Mouse (Mus musculus) myocyte (in vitro differentiated cells): ENCODE results near the gene Rgs5. TPM values are rescaled to one million over a fixed set of nuclear protein-coding genes. Genes with fewer than 3 reads are reported as not detected.
A peak's percentile ranks its signal among the peaks of the same experiment; 100 is the strongest.

ENCODE experiments used
- H3K27me3 ChIP-seq: one replicate; pipeline ENCODE4 v1.6.1; 2011; ENCODE audit not compliant: control insufficient read depth, insufficient read depth, insufficient read length
- H3K36me3 ChIP-seq: one replicate; pipeline ENCODE4 v1.6.1; 2011; ENCODE audit not compliant: control insufficient read depth, insufficient read depth
- H3K4me2 ChIP-seq: one replicate; pipeline ENCODE4 v1.6.1; 2011; ENCODE audit warnings: low read depth, control low read depth
- H3K4me3 ChIP-seq: one replicate; pipeline ENCODE4 v1.5.1; 2011; ENCODE audit warnings: mild to moderate bottlenecking, control low read depth, moderate library complexity
- H3K79me2 ChIP-seq: one replicate; pipeline ENCODE4 v1.6.1; 2011; ENCODE audit not compliant: control insufficient read depth, insufficient read depth
- H3ac ChIP-seq: one replicate; pipeline ENCODE4 v1.6.1; 2011; ENCODE audit not compliant: control insufficient read depth, insufficient read length
- CEBPB ChIP-seq: IDR thresholded peaks from 2 replicates; pipeline ENCODE4 v1.6.1; 2011; ENCODE audit warnings: mild to moderate bottlenecking, moderate library complexity; ENCODE audit not compliant: poor library complexity, insufficient read depth, severe bottlenecking
- E2F4 ChIP-seq: IDR thresholded peaks from one replicate; pipeline ENCODE4 v1.6.1; 2011; ENCODE audit warnings: mild to moderate bottlenecking, control low read depth, moderate library complexity; ENCODE audit not compliant: insufficient read depth
- MAX ChIP-seq: IDR thresholded peaks from one replicate; pipeline ENCODE4 v1.6.1; 2011; ENCODE audit warnings: low read depth, mild to moderate bottlenecking, control low read depth
- MYOD1 ChIP-seq, 3 experiments: IDR thresholded peaks; one replicate each; pipeline ENCODE4 v1.6.1; 2011; ENCODE audit warnings: control low read depth in 2 of 3, low read depth in 2 of 3, mild to moderate bottlenecking in 2 of 3, moderate library complexity in 1 of 3; ENCODE audit not compliant: insufficient read length in 2 of 3, control insufficient read depth in 1 of 3
- MYOG ChIP-seq, 3 experiments: IDR thresholded peaks; one replicate each; pipeline ENCODE4 v1.6.1; 2011; ENCODE audit warnings: control low read depth in 2 of 3, low read depth in 2 of 3, mild to moderate bottlenecking in 2 of 3; ENCODE audit not compliant: insufficient read length in 2 of 3, control insufficient read depth in 1 of 3, insufficient read depth in 1 of 3
- POLR2A ChIP-seq: IDR thresholded peaks from one replicate; pipeline ENCODE4 v1.6.1; 2011; ENCODE audit warnings: low read depth, mild to moderate bottlenecking, control low read depth, moderate library complexity; ENCODE audit not compliant: insufficient read length
- POLR2AphosphoS2 ChIP-seq: IDR thresholded peaks from one replicate; pipeline ENCODE4 v1.6.1; 2011; ENCODE audit warnings: low read depth, control low read depth; ENCODE audit not compliant: insufficient read length
- REST ChIP-seq: IDR thresholded peaks from one replicate; pipeline ENCODE4 v1.6.1; 2011; ENCODE audit warnings: mild to moderate bottlenecking, control low read depth, moderate library complexity; ENCODE audit not compliant: insufficient read depth, insufficient read length
- SRF ChIP-seq: IDR thresholded peaks from one replicate; pipeline ENCODE4 v1.6.1; 2011; ENCODE audit warnings: low read depth; ENCODE audit not compliant: control insufficient read depth, insufficient read length
- TCF12 ChIP-seq: IDR thresholded peaks from one replicate; pipeline ENCODE4 v1.6.1; 2011; ENCODE audit warnings: mild to moderate bottlenecking, control low read depth; ENCODE audit not compliant: poor library complexity, insufficient read depth, severe bottlenecking
- TCF3 ChIP-seq: IDR thresholded peaks from one replicate; pipeline ENCODE4 v1.6.1; 2011; ENCODE audit warnings: low read depth, control low read depth; ENCODE audit not compliant: insufficient read length
- USF1 ChIP-seq: IDR thresholded peaks from one replicate; pipeline ENCODE4 v1.6.1; 2011; ENCODE audit warnings: low read depth, mild to moderate bottlenecking, control low read depth, moderate library complexity
- polyA plus RNA-seq: library from polyadenylated mRNA; unstranded; fragments of >200 nt; fragmentation: generic; extraction: Trizol; gene quantifications from one replicate; pipeline ENCODE4 v1.2.1, GENCODE M21; 2012; ENCODE audit warnings: missing spikeins

Rgs5 gene
- polyA plus RNA-seq: 0.01 TPM

GRCm38 (mm10) chr1:169655256-169655655 lies at the start of gene Rgs5:
Gene Rgs5 (plus strand): TSS chr1:169655501.
- H3K4me3 ChIP-seq: no peak within 1 kb of the TSS
- no peak for TF ChIP-seq POLR2AphosphoS2
- TF ChIP-seq POLR2A: no peak
- no peak for TF ChIP-seq MAX
- TF ChIP-seq E2F4: no peak
- no peak for TF ChIP-seq MYOG (IDR thresholded peaks at IDR 0.05; ENCODE audit: control insufficient read depth in 1 of 3, insufficient read depth in 1 of 3, insufficient read length in 2 of 3, low read depth in 2 of 3)
- no peak for TF ChIP-seq SRF
- TF ChIP-seq TCF3: no peak
- TF ChIP-seq USF1: no peak
- TF ChIP-seq TCF12: no peak

GRCm38 (mm10) chr1:169606164-169606563 lies 49.1 kb upstream of the Rgs5 start:
- Histone ChIP-seq H3K36me3 (no peaks in the 10 kb centered on the region), H3K4me2 (no peak overlapping the region), H3K27me3 (no peaks in the 10 kb centered on the region), H3ac (no peak overlapping the region), H3K79me2 (no peaks in the 10 kb centered on the region), H3K4me3 (no peak overlapping the region)
- no peak for TF ChIP-seq POLR2A

More at GRCm38 (mm10) chr1:169655256-169655655, at the start of gene Rgs5:
- Histone ChIP-seq H3K27me3 (no peaks in the 10 kb centered on the region), H3K79me2 (no peaks in the 10 kb centered on the region), H3K4me2 (no peak within 1 kb of the TSS), H3K36me3 (no peaks in the 10 kb centered on the region), H3ac (no peak within 1 kb of the TSS)

GRCm38 (mm10) chr1:169629738-169630137 lies 25.6 kb upstream of the Rgs5 start:
- Histone ChIP-seq H3K4me2 (no peak overlapping the region), H3ac (no peak overlapping the region), H3K36me3 (no peaks in the 10 kb centered on the region), H3K79me2 (no peaks in the 10 kb centered on the region), H3K4me3 (no peak overlapping the region), H3K27me3 (no peaks in the 10 kb centered on the region)
- peak in 2 of 3 experiments; percentile 29 to 61 for TF ChIP-seq MYOD1 (IDR thresholded peaks at IDR 0.05; ENCODE audit: control insufficient read depth in 1 of 3, insufficient read length in 2 of 3, low read depth in 2 of 3)
- TF ChIP-seq MYOG (IDR thresholded peaks at IDR 0.05; ENCODE audit: control insufficient read depth in 1 of 3, insufficient read depth in 1 of 3, insufficient read length in 2 of 3, low read depth in 2 of 3): peak in 2 of 3 experiments; percentile 9 to 40
- TF ChIP-seq TCF3: no peak

- Histone ChIP-seq H3K36me3 (no peaks in the 10 kb centered on the region), H3K27me3 (no peaks in the 10 kb centered on the region), H3K79me2 (no peaks in the 10 kb centered on the region), H3ac (no peak overlapping the region), H3K4me3 (no peak overlapping the region), H3K4me2 (no peak overlapping the region)
- TF ChIP-seq MYOG (IDR thresholded peaks at IDR 0.05; ENCODE audit: control insufficient read depth in 1 of 3, insufficient read depth in 1 of 3, insufficient read length in 2 of 3, low read depth in 2 of 3) (no peak), MYOD1 (IDR thresholded peaks at IDR 0.05; ENCODE audit: control insufficient read depth in 1 of 3, insufficient read length in 2 of 3, low read depth in 2 of 3) (no peak), POLR2A (no peak), POLR2AphosphoS2 (no peak), REST (no peak), TCF12 (no peak), E2F4 (no peak), USF1 (no peak), CEBPB (no peak), TCF3 (no peak)
Observed at GRCm38 (mm10) chr1:169637251-169637750, 18.0 kb upstream of the Rgs5 start.

- H3K4me3 ChIP-seq: no peak overlapping the region
- H3K36me3 ChIP-seq: no peaks in the 10 kb centered on the region
- no peaks in the 10 kb centered on the region for H3K79me2 ChIP-seq
- no peak overlapping the region for H3K4me2 ChIP-seq
- H3ac ChIP-seq: no peak overlapping the region
- H3K27me3 ChIP-seq: no peaks in the 10 kb centered on the region
- TF ChIP-seq POLR2AphosphoS2: no peak
- no peak for TF ChIP-seq CEBPB
- no peak for TF ChIP-seq MYOG (IDR thresholded peaks at IDR 0.05; ENCODE audit: control insufficient read depth in 1 of 3, insufficient read depth in 1 of 3, insufficient read length in 2 of 3, low read depth in 2 of 3)
- TF ChIP-seq POLR2A: no peak
- TF ChIP-seq SRF: no peak
- no peak for TF ChIP-seq REST
- TF ChIP-seq USF1: no peak
- TF ChIP-seq TCF12: no peak
- no peak for TF ChIP-seq E2F4
- TF ChIP-seq TCF3: no peak
- TF ChIP-seq MYOD1 (IDR thresholded peaks at IDR 0.05; ENCODE audit: control insufficient read depth in 1 of 3, insufficient read length in 2 of 3, low read depth in 2 of 3): no peak
- TF ChIP-seq MAX: no peak
Observed at GRCm38 (mm10) chr1:169644884-169645653, 10.2 kb upstream of the Rgs5 start.
